Mouse (Mus musculus): ENCODE measurements around the gene Nck2.

GRCm38 (mm10) chr1:43529086-43529485 lies 84.7 kb downstream of the Nck2 start:
- TF ChIP-seq GATA1 (IDR thresholded peaks at IDR 0.05; ENCODE audit: low read length): no peak
- no peak for TF ChIP-seq TAL1 (IDR thresholded peaks at IDR 0.05; ENCODE audit: low read length)
